Mouse (Mus musculus) testis, adult 2 months (tissue): ENCODE measurements around the gene Slc5a11.

ENCODE experiments used
- CTCF ChIP-seq: fragments of 200-500 bp; IDR thresholded peaks from 2 replicates; pipeline ENCODE4 v1.5.1; 2012; ENCODE audit warnings: low read depth, mild to moderate bottlenecking, inconsistent platforms, low read length, moderate library complexity; ENCODE audit not compliant: control insufficient read depth, insufficient read depth, insufficient replicate concordance
- POLR2A ChIP-seq: fragments of 200-500 bp; IDR thresholded peaks from 2 replicates; pipeline ENCODE4 v1.6.1; 2012; ENCODE audit warnings: low read depth, mild to moderate bottlenecking, inconsistent platforms, low read length, moderate library complexity; ENCODE audit not compliant: control insufficient read depth

DNA sequence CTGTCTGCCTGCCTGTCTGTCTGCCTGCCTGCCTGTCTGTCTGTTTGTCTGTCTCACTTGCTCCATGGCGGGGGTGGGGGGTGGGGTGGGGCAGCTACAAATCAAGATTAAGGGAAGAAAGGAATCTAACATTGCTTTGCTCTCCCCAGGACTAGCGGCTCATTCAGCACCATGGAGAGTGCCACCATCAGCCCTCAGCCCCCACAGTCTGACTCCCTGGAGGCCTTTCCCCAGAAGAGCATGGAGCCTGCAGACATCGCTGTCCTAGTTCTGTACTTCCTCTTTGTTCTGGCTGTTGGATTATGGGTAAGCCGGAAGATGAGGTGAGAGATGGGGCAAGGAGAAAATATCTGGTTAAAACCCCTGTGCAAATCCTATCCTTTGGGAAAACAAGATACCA is 20.9 kb downstream of the Slc5a11 start:
- TF ChIP-seq CTCF (no peak), POLR2A (no peak)
